Mouse (Mus musculus): Measurements from ENCODE around the gene Izumo1r. TPM values are rescaled to one million over a fixed set of nuclear protein-coding genes. Genes with fewer than 3 reads are reported as not detected.

The Izumo1r gene
- total and polyA plus RNA-seq, 3 experiments = not detected

DNA sequence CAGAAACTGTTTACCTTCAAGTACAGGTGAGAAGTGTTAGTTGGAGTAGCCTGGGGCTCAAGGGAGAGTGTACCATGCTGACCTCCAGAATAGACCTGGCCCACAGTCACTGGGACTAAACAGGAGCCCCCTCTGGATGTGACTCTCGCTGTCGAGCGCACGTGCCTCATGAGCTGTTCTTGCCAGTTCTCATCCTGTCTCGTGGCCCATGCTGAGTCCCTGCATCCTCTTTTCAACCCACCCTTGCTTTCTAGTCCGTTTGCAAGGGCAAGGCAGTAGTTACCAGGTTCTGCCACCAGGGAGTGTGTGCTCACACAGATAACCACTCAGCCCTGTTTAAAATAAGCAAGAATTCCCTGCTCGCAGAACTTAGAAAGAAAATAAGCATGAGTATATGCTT is 36.8 kb downstream of the Izumo1r start:
- Histone ChIP-seq H3K4me2 (ENCODE audit: insufficient read depth, low read depth, poor library complexity, severe bottlenecking) (0 out of 2 replicates have a peak overlapping the region, but pooled peaks have one; percentile 9), H3K9ac (ENCODE audit: insufficient read depth, low read depth) (no peak overlapping the region), H3K79me2 (replicated peaks; ENCODE audit: control insufficient read depth, extremely low read depth, insufficient read depth, poor library complexity, severe bottlenecking) (no peaks in the 10 kb centered on the region), H3K36me3 (replicated peaks in 1 of 2; ENCODE audit: control insufficient read depth in 1 of 2, insufficient read depth in 1 of 2, low read length in 1 of 2) (no peaks in the 10 kb centered on the region), H3K4me3 (replicated peaks in 1 of 3; ENCODE audit: low read depth in 2 of 3, low read length in 2 of 3, poor library complexity in 1 of 3) (no peak overlapping the region), H3K9me3 (replicated peaks; ENCODE audit: low read length) (no peaks in the 10 kb centered on the region), H3K27me3 (replicated peaks) (no peaks in the 10 kb centered on the region), H3K27ac (ENCODE audit: insufficient read depth, low read depth) (no peak overlapping the region), H3K4me1 (ENCODE audit: control insufficient read depth in 1 of 2, insufficient read depth in 2 of 2) (peaks cover 0 to 9% of the 10 kb centered on the region in 2 experiments; a peak in 1 of 4 replicates)
- peak; percentile 69 for DNase-seq (ENCODE audit: extremely low read depth)
- dilution Hi-C loops (cut with MboI; ENCODE audit: extremely low pct_ligation_motif_present, extremely low pct_unique_long_range_greater_than_20kb, low sequenced_read_pairs) (no loop called here), in situ Hi-C loops (cut with MboI; ENCODE audit: low pct_ligation_motif_present, low pct_unique_long_range_greater_than_20kb, low sequenced_read_pairs) (no loop called here)
- TF ChIP-seq MAX (IDR thresholded peaks at IDR 0.05; ENCODE audit: low read length) = 0 out of 2 replicates have a peak, but pooled peaks have one; percentile 13
- TF ChIP-seq ZC3H11A (IDR thresholded peaks at IDR 0.05; ENCODE audit: low read depth, low read length) = no peak; the same call in 1 of the 2 replicates
- peak; percentile 80 for TF ChIP-seq BHLHE40 (IDR thresholded peaks at IDR 0.05; ENCODE audit: low read depth, low read length)
- TF ChIP-seq ETS1 (conservative IDR thresholded peaks at IDR 0.05; ENCODE audit: low read depth, low read length) = no peak
- no peak for TF ChIP-seq TCF12 (IDR thresholded peaks at IDR 0.05; ENCODE audit: low read depth, low read length)
- peak; percentile 85 for TF ChIP-seq SMC3 (IDR thresholded peaks at IDR 0.05; ENCODE audit: low read depth, low read length)
- TF ChIP-seq MEF2A (IDR thresholded peaks at IDR 0.05; ENCODE audit: borderline replicate concordance, low read depth, low read length) = no peak
- peak; percentile 60 to 75; a peak in 3 of 4 replicates for TF ChIP-seq CTCF (conservative IDR thresholded peaks at IDR 0.05 in 1 of 2, IDR thresholded peaks at IDR 0.05 in 1 of 2; ENCODE audit: low read depth in 2 of 2, low read length in 2 of 2)
- peak; percentile 75 for TF ChIP-seq RAD21 (IDR thresholded peaks at IDR 0.05; ENCODE audit: low read depth, low read length)

DNA sequence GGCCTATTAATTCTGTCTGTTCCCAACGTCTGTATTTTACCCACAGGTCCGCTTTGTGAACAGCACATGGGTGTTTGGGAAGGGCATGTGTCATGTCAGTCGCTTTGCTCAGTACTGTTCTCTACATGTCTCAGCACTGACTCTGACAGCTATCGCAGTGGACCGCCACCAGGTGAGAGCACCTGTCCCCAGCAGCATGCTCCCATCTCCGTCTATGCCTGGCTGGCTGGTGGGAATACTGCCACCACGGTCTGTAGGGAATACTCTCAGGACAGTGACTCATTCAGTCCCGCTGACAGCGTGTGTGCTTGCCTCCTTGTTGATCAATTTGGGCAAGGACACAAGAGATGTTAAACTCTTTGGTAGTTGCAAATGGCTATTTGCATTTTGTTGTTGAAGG is 39.0 kb downstream of the Izumo1r start:
- DNase-seq (ENCODE audit: extremely low read depth) = no peak
- in situ Hi-C loops (cut with MboI; ENCODE audit: low pct_ligation_motif_present, low pct_unique_long_range_greater_than_20kb, low sequenced_read_pairs) = no loop called here
- H3K79me2 ChIP-seq (replicated peaks; ENCODE audit: control insufficient read depth, extremely low read depth, insufficient read depth, poor library complexity, severe bottlenecking) = no peaks in the 10 kb centered on the region
- peaks cover 2% of the 10 kb centered on the region for H3K27me3 ChIP-seq (replicated peaks)
- H3K9ac ChIP-seq (ENCODE audit: insufficient read depth, low read depth) = no peak overlapping the region
- no peaks in the 10 kb centered on the region for H3K36me3 ChIP-seq (replicated peaks in 1 of 2; ENCODE audit: control insufficient read depth in 1 of 2, insufficient read depth in 1 of 2, low read length in 1 of 2)
- H3K27ac ChIP-seq (ENCODE audit: insufficient read depth, low read depth) = no peak overlapping the region
- dilution Hi-C loops (cut with MboI; ENCODE audit: extremely low pct_ligation_motif_present, extremely low pct_unique_long_range_greater_than_20kb, low sequenced_read_pairs) = no loop called here
- no peak overlapping the region for H3K4me3 ChIP-seq (replicated peaks in 1 of 3; ENCODE audit: low read depth in 2 of 3, low read length in 2 of 3, poor library complexity in 1 of 3)
- no peak overlapping the region for H3K4me2 ChIP-seq (ENCODE audit: insufficient read depth, low read depth, poor library complexity, severe bottlenecking)
- no peak for TF ChIP-seq SMC3 (IDR thresholded peaks at IDR 0.05; ENCODE audit: low read depth, low read length)
- H3K4me1 ChIP-seq (ENCODE audit: control insufficient read depth in 1 of 2, insufficient read depth in 2 of 2) = peaks cover 0 to 9% of the 10 kb centered on the region in 2 experiments; a peak in 1 of 4 replicates
- no peaks in the 10 kb centered on the region for H3K9me3 ChIP-seq (replicated peaks; ENCODE audit: low read length)

DNA sequence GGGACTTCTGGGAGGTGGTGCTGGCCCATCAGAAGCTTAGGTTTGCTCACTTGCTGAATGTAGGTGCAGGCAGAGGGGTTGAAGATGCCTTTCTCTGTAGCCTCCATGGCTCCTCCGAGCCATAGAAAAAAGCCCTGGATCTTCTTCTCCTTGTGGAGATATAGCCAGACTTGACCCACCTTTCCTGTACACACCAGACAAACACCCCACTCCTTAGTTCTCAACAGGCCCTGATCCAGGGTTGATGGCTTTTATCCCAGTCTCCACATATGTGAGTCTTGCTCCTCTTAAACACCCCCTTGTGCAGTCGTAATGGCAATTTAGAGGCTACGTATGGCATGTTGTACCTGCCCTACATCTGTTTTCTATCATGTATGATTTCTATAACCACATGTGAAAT is 40.6 kb downstream of the Izumo1r start:
- no peak overlapping the region for H3K4me3 ChIP-seq (replicated peaks in 1 of 3; ENCODE audit: low read depth in 2 of 3, low read length in 2 of 3, poor library complexity in 1 of 3)
- no peak overlapping the region for H3K9ac ChIP-seq (ENCODE audit: insufficient read depth, low read depth)
- H3K79me2 ChIP-seq (replicated peaks; ENCODE audit: control insufficient read depth, extremely low read depth, insufficient read depth, poor library complexity, severe bottlenecking) = no peaks in the 10 kb centered on the region
- no peak overlapping the region for H3K27ac ChIP-seq (ENCODE audit: insufficient read depth, low read depth)
- DNase-seq (ENCODE audit: extremely low read depth) = no peak
- H3K9me3 ChIP-seq (replicated peaks; ENCODE audit: low read length) = no peaks in the 10 kb centered on the region
- peaks cover 2% of the 10 kb centered on the region for H3K27me3 ChIP-seq (replicated peaks)
- dilution Hi-C loops (cut with MboI; ENCODE audit: extremely low pct_ligation_motif_present, extremely low pct_unique_long_range_greater_than_20kb, low sequenced_read_pairs) (no loop called here), in situ Hi-C loops (cut with MboI; ENCODE audit: low pct_ligation_motif_present, low pct_unique_long_range_greater_than_20kb, low sequenced_read_pairs) (no loop called here)
- H3K4me2 ChIP-seq (ENCODE audit: insufficient read depth, low read depth, poor library complexity, severe bottlenecking) = no peak overlapping the region
- peaks cover 0 to 9% of the 10 kb centered on the region in 2 experiments; a peak in 1 of 4 replicates for H3K4me1 ChIP-seq (ENCODE audit: control insufficient read depth in 1 of 2, insufficient read depth in 2 of 2)
- no peaks in the 10 kb centered on the region for H3K36me3 ChIP-seq (replicated peaks in 1 of 2; ENCODE audit: control insufficient read depth in 1 of 2, insufficient read depth in 1 of 2, low read length in 1 of 2)
- TF ChIP-seq UBTF (IDR thresholded peaks at IDR 0.05; ENCODE audit: low read depth, low read length) = no peak
- TF ChIP-seq CTCF (conservative IDR thresholded peaks at IDR 0.05 in 1 of 2, IDR thresholded peaks at IDR 0.05 in 1 of 2; ENCODE audit: low read depth in 2 of 2, low read length in 2 of 2) = no peak
- TF ChIP-seq SIN3A (IDR thresholded peaks at IDR 0.05; ENCODE audit: low read length) = no peak
- no peak for TF ChIP-seq CHD2 (IDR thresholded peaks at IDR 0.05; ENCODE audit: low read length)
- no peak for TF ChIP-seq GABPA (IDR thresholded peaks at IDR 0.05; ENCODE audit: insufficient replicate concordance, low read depth, low read length)
- TF ChIP-seq RAD21 (IDR thresholded peaks at IDR 0.05; ENCODE audit: low read depth, low read length) = no peak
- no peak for TF ChIP-seq ELF1 (IDR thresholded peaks at IDR 0.05; ENCODE audit: low read depth, low read length)
- TF ChIP-seq SMC3 (IDR thresholded peaks at IDR 0.05; ENCODE audit: low read depth, low read length) = no peak
- no peak for TF ChIP-seq HCFC1 (IDR thresholded peaks at IDR 0.05; ENCODE audit: low read depth, low read length)
- TF ChIP-seq EP300 (IDR thresholded peaks at IDR 0.05; ENCODE audit: low read length) = no peak
